Mouse (Mus musculus): Measurements from ENCODE around the gene Adamtsl5. TPM values are rescaled to one million over a fixed set of nuclear protein-coding genes. Genes with fewer than 3 reads are reported as not detected.

Adamtsl5 gene
- 11.5 and 11.6 TPM in 2 replicates for polyA plus RNA-seq (2015; fragmentation: Nextera tagmentation; extraction: Ambion mirVana)

DNA sequence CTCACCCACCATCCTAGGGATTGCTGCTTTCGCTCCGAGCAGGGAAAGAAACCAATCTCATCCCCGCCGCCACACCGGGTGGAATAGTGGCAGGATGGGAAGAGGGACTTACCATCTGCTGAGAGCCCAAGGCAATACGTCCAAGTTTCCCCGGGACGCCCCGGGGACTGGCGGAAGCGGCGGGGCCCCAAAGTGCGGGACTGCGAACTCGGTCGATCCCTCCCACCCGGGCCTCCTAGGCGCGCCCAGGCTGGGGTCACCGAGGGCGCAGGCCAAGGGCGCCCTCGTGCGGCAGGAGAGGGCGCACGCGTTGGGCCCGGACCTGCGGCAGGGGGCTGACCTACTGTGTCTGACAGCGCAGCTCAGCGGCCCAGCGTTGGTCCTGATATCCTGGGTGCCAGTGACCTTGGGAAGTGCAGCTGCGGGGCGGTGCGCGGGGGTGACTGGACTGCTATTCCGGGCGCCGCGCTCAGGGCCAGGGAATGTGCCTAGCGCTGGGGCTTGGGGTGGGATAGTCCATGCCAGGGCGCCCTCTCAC is at the start of gene Adamtsl5:
Gene Adamtsl5, minus strand, starts transcription at position 169 of the 538 bp plus-strand sequence.
- 3% methylated on average over 40 of the region's 42 CpGs for WGBS
- peak within 1 kb of the TSS; percentile 39 for H3K4me3 ChIP-seq (replicated peaks)
- peak within 1 kb of the TSS; percentile 61 for H3K4me2 ChIP-seq (replicated peaks)
- peak; percentile 47; the same call in 1 of the 2 replicates for ATAC-seq (ENCODE audit: insufficient number of reproducible peaks, low FRiP score, low TSS enrichment, low read depth)
- no peak within 1 kb of the TSS for H3K27ac ChIP-seq (replicated peaks)
- H3K9me3 ChIP-seq (replicated peaks), result no peaks in the 10 kb centered on the region
- peaks cover 91% of the 10 kb centered on the region for H3K27me3 ChIP-seq
- H3K9ac ChIP-seq, result peak within 1 kb of the TSS; percentile 28; the same call in 1 of the 2 replicates
- peaks cover 50% of the 10 kb centered on the region for H3K4me1 ChIP-seq
- no peaks in the 10 kb centered on the region for H3K36me3 ChIP-seq

GRCm38 (mm10) chr10:80397524-80398173 is 49.4 kb upstream of the Adamtsl5 start:
- 49% methylated on average over 8 of the region's 8 CpGs for WGBS

GRCm38 (mm10) chr10:80396822-80397523 is 48.8 kb upstream of the Adamtsl5 start:
- Histone ChIP-seq H3K4me1 (peaks cover 30% of the 10 kb centered on the region), H3K36me3 (peaks cover 63% of the 10 kb centered on the region), H3K27me3 (no peaks in the 10 kb centered on the region), H3K4me3 (replicated peaks) (peak overlapping the region; percentile 82), H3K9ac (peak overlapping the region; percentile 70; the same call in 1 of the 2 replicates), H3K9me3 (replicated peaks) (no peaks in the 10 kb centered on the region), H3K4me2 (replicated peaks) (peak overlapping the region; percentile 83), H3K27ac (replicated peaks) (no peak overlapping the region)
- WGBS, result 85% methylated on average over 11 of the region's 11 CpGs
- ATAC-seq (ENCODE audit: insufficient number of reproducible peaks, low FRiP score, low TSS enrichment, low read depth), result no peak

More at GRCm38 (mm10) chr10:80397524-80398173, 49.4 kb upstream of the Adamtsl5 start:
- H3K4me3 ChIP-seq (replicated peaks), result peak overlapping the region; percentile 82
- H3K4me2 ChIP-seq (replicated peaks), result peak overlapping the region; percentile 83
- peaks cover 62% of the 10 kb centered on the region for H3K36me3 ChIP-seq
- H3K9me3 ChIP-seq (replicated peaks), result no peaks in the 10 kb centered on the region
- H3K27me3 ChIP-seq, result no peaks in the 10 kb centered on the region
- peak overlapping the region; percentile 70; the same call in 1 of the 2 replicates for H3K9ac ChIP-seq
- H3K27ac ChIP-seq (replicated peaks), result 0 out of 2 replicates have a peak overlapping the region, but pooled peaks have one; percentile 23
- peaks cover 30% of the 10 kb centered on the region for H3K4me1 ChIP-seq
- ATAC-seq (ENCODE audit: insufficient number of reproducible peaks, low FRiP score, low TSS enrichment, low read depth), result no peak

- H3K9ac ChIP-seq, result no peak overlapping the region
- no peaks in the 10 kb centered on the region for H3K9me3 ChIP-seq (replicated peaks)
- no peak overlapping the region for H3K4me2 ChIP-seq (replicated peaks)
- H3K4me3 ChIP-seq (replicated peaks), result no peak overlapping the region
- ATAC-seq (ENCODE audit: insufficient number of reproducible peaks, low FRiP score, low TSS enrichment, low read depth), result no peak
- WGBS, result 92% methylated on average over 35 of the region's 35 CpGs
- no peak overlapping the region for H3K27ac ChIP-seq (replicated peaks)
- peaks cover 72% of the 10 kb centered on the region for H3K36me3 ChIP-seq
- no peaks in the 10 kb centered on the region for H3K27me3 ChIP-seq
- peaks cover 22% of the 10 kb centered on the region for H3K4me1 ChIP-seq
Measured at GRCm38 (mm10) chr10:80395025-80395627, 46.9 kb upstream of the Adamtsl5 start.

GRCm38 (mm10) chr10:80392687-80393086 is 44.5 kb upstream of the Adamtsl5 start:
- Histone ChIP-seq H3K4me1 (peaks cover 28% of the 10 kb centered on the region), H3K4me2 (replicated peaks) (no peak overlapping the region), H3K27ac (replicated peaks) (no peak overlapping the region), H3K4me3 (replicated peaks) (no peak overlapping the region), H3K36me3 (peaks cover 76% of the 10 kb centered on the region), H3K9me3 (replicated peaks) (no peaks in the 10 kb centered on the region), H3K27me3 (no peaks in the 10 kb centered on the region), H3K9ac (no peak overlapping the region)
- WGBS, result 89% methylated on average over 5 of the region's 5 CpGs
- ATAC-seq (ENCODE audit: insufficient number of reproducible peaks, low FRiP score, low TSS enrichment, low read depth), result no peak

DNA sequence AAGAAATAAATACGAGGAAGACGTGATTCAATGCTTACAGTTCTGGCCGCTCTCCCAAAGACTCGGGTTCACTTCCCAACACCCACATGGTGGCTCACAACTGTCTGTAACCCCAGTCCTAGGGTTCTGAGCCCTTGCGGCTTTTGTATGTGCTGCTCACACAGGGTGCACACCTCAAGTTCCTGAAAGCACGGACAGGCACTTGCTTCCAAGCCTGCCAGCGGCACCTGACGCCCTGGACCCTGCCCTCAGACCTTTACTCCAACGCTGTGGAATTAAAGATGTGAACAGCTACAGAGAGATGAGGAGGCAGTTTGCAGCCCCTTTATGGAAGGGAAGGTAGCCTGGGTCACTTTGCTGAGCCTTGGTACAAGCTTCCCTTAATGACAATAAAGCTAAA is 42.5 kb upstream of the Adamtsl5 start:
- Histone ChIP-seq H3K4me1 (peaks cover 18% of the 10 kb centered on the region), H3K36me3 (peaks cover 60% of the 10 kb centered on the region), H3K9me3 (replicated peaks) (no peaks in the 10 kb centered on the region), H3K4me3 (replicated peaks) (no peak overlapping the region), H3K27me3 (no peaks in the 10 kb centered on the region), H3K9ac (no peak overlapping the region), H3K4me2 (replicated peaks) (no peak overlapping the region), H3K27ac (replicated peaks) (no peak overlapping the region)
- ATAC-seq (ENCODE audit: insufficient number of reproducible peaks, low FRiP score, low TSS enrichment, low read depth), result no peak
- 82% methylated on average over 9 of the region's 9 CpGs for WGBS

GRCm38 (mm10) chr10:80389185-80389708 is 41.0 kb upstream of the Adamtsl5 start:
- no peak overlapping the region for H3K27ac ChIP-seq (replicated peaks)
- no peak overlapping the region for H3K4me2 ChIP-seq (replicated peaks)
- peaks cover 33% of the 10 kb centered on the region for H3K4me1 ChIP-seq
- peaks cover 45% of the 10 kb centered on the region for H3K36me3 ChIP-seq
- no peak for ATAC-seq (ENCODE audit: insufficient number of reproducible peaks, low FRiP score, low TSS enrichment, low read depth)
- no peaks in the 10 kb centered on the region for H3K27me3 ChIP-seq
- H3K9me3 ChIP-seq (replicated peaks), result no peaks in the 10 kb centered on the region
- WGBS, result 78% methylated on average over 4 of the region's 4 CpGs
- H3K9ac ChIP-seq, result no peak overlapping the region
- no peak overlapping the region for H3K4me3 ChIP-seq (replicated peaks)

DNA sequence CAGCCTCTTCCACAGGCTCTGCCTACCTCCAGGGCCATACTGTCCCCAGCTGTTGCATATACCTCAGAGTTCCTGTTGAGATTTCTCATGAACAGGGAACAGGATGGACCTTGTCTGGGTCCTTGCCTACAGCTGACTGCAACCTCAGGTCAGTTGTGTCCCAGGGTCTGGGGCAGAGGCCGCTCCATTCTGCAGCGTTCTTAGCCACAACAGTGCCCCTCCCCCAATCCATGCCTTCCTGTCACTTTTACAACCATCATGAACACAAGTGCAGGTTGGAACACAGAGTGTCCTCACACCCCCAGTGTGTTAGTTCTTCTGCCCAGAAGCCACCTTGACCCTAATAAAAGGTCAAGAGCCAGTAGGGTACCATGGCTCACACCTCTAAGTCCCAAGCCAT is 40.5 kb upstream of the Adamtsl5 start:
- no peak overlapping the region for H3K9ac ChIP-seq
- H3K9me3 ChIP-seq (replicated peaks), result no peaks in the 10 kb centered on the region
- H3K27me3 ChIP-seq, result no peaks in the 10 kb centered on the region
- no peak overlapping the region for H3K4me2 ChIP-seq (replicated peaks)
- H3K4me3 ChIP-seq (replicated peaks), result peak overlapping the region; percentile 67; the same call in 1 of the 2 replicates
- H3K4me1 ChIP-seq, result peaks cover 38% of the 10 kb centered on the region
- peaks cover 40% of the 10 kb centered on the region for H3K36me3 ChIP-seq
- 17% methylated on average over 2 of the region's 2 CpGs for WGBS
- no peak for ATAC-seq (ENCODE audit: insufficient number of reproducible peaks, low FRiP score, low TSS enrichment, low read depth)
- no peak overlapping the region; the same call in 1 of the 2 replicates for H3K27ac ChIP-seq (replicated peaks)

DNA sequence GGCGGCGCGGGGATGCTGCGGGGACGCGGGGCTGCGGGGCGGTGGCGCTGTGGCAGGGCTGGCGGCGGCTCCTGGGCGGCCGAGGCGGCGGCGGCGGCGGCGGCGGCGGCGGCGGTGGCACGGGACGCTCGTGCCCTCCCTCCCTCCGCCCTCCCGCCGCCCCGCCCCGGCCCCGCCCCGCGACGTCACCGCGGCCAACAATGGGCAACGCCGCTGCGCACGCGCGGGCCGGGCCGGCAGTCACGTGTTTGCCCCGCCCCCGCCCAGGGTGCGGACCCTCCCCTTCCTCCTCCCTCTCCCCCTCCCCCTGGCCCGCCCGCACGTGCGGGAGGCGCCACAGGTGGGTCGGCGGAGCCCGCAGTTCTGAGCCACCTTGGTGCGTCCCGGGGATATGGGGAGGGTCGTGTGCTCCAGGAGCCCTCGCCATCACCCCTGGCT is 39.3 kb upstream of the Adamtsl5 start, which contains the start of gene Mex3d:
Gene Mex3d, minus strand, starts transcription at position 138 of the 438 bp plus-strand sequence.
- H3K9ac ChIP-seq, result peak within 1 kb of the TSS; percentile 74
- peak; percentile 69 for ATAC-seq (ENCODE audit: insufficient number of reproducible peaks, low FRiP score, low TSS enrichment, low read depth)
- H3K4me1 ChIP-seq, result peaks cover 44% of the 10 kb centered on the region
- peak within 1 kb of the TSS; percentile 83 for H3K27ac ChIP-seq (replicated peaks)
- WGBS, result under 1% methylated on average over 23 of the region's 61 CpGs
- H3K27me3 ChIP-seq, result no peaks in the 10 kb centered on the region
- peak within 1 kb of the TSS; percentile 67 for H3K4me3 ChIP-seq (replicated peaks)
- H3K4me2 ChIP-seq (replicated peaks), result peak within 1 kb of the TSS; percentile 96
- H3K9me3 ChIP-seq (replicated peaks), result no peaks in the 10 kb centered on the region
- peaks cover 35% of the 10 kb centered on the region for H3K36me3 ChIP-seq

- Histone ChIP-seq H3K27ac (replicated peaks) (peak overlapping the region; percentile 83), H3K36me3 (peaks cover 35% of the 10 kb centered on the region), H3K4me3 (replicated peaks) (peak overlapping the region; percentile 67), H3K9me3 (replicated peaks) (no peaks in the 10 kb centered on the region), H3K27me3 (no peaks in the 10 kb centered on the region), H3K4me2 (replicated peaks) (peak overlapping the region; percentile 85), H3K4me1 (peaks cover 44% of the 10 kb centered on the region), H3K9ac (peak overlapping the region; percentile 74)
- ATAC-seq (ENCODE audit: insufficient number of reproducible peaks, low FRiP score, low TSS enrichment, low read depth), result no peak
- under 1% methylated on average over 71 of the region's 94 CpGs for WGBS
Measured at GRCm38 (mm10) chr10:80386735-80387471, 38.7 kb upstream of the Adamtsl5 start.

Data from embryonic facial prominence, embryonic 15.5 days (tissue).